Mouse (Mus musculus): ENCODE measurements around the gene Alox12b. TPM values are rescaled to one million over a fixed set of nuclear protein-coding genes. Genes with fewer than 3 reads are reported as not detected.

Alox12b gene
- polyA plus RNA-seq, 1 experiment from 2014 or later = 0.36 TPM

DNA sequence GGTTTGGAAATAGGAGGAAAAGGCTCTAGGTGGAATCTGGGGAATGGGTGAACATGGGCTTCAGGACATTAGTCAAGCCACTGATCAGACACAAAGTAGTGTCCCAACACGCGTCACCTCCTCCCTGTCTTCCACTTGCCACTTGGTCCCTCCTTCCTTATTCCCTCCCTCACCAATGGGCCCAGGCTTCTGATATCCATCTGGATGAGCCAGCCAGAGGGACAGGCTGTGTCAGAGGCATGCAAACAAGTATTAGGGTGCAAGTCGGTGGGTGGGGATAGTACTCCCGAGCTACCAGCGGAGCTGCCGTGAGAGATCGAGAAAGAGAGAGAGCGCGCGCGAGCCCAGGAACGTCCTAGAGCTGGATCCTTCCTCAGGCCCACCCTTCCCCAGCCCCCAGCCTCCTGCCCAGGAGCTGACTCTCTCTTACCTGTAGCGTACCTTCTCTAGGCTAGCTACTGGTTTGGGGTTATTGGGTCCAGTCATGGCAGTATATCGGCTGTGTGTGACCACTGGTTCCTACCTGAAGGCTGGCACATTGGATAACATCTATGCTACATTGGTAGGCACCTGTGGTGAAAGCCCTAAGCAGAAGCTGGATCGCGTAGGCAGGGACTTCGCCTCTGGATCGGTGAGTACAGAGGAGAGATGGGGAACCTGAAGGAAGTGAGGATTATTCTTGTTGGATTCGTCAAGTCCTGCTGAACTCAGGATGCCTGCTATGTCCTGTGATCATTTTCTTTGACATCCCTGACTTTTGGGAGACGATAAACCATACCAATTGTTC, 30.7 kb upstream of the Alox12b start:
- no peak for TF ChIP-seq CTCF (IDR thresholded peaks at IDR 0.05; ENCODE audit: low read depth)
- Histone ChIP-seq H3K27me3 (ENCODE audit: insufficient read depth, low read length) (no peaks in the 10 kb centered on the region), H3K36me3 (ENCODE audit: insufficient read depth, low read length) (no peaks in the 10 kb centered on the region), H3K4me3 (replicated peaks; ENCODE audit: low read depth, low read length) (peak overlapping the region; percentile 52), H3K9me3 (replicated peaks; ENCODE audit: low read length) (no peaks in the 10 kb centered on the region), H3K4me1 (replicated peaks; ENCODE audit: insufficient read depth, low read length) (peaks cover 3% of the 10 kb centered on the region; the same call in 1 of the 2 replicates), H3K9ac (ENCODE audit: low read depth, low read length) (peak overlapping the region; percentile 54; the same call in 1 of the 2 replicates), H3K4me2 (ENCODE audit: low read length) (peak overlapping the region; percentile 69), H3K27ac (peak overlapping the region; percentile 78)
- no peak for DNase-seq (ENCODE audit: low spot score)
- ATAC-seq (replicated peaks; ENCODE audit: low FRiP score, low read depth) = no peak
- 14% methylated on average over 20 of the region's 20 CpGs for WGBS

DNA sequence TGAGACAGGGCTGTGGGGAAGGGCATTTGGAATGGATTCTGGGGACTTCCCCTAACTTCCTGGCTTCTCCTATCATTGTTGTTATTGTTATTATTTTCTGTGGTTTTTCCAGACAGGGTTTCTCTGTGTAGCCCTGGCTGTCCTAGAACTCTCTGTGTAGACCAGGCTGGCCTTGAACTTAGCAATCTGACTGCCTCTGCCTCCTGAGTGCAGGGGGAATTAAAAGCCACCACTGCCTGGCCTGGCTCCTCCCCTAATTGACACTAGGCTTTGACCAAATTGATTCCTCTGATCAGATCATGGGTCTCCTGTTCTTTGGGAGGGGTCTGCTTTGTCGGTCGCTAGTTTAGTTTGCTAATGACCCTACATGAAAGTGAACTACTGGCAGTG, 30.1 kb upstream of the Alox12b start:
- ATAC-seq (replicated peaks; ENCODE audit: low FRiP score, low read depth) (no peak), DNase-seq (ENCODE audit: low spot score) (no peak)
- no peak overlapping the region for H3K27ac ChIP-seq
- TF ChIP-seq CTCF (IDR thresholded peaks at IDR 0.05; ENCODE audit: low read depth) = no peak
- H3K4me3 ChIP-seq (replicated peaks; ENCODE audit: low read depth, low read length) = no peak overlapping the region
- 0 out of 2 replicates have a peak, but pooled peaks cover under 1% of the 10 kb centered on the region for H3K4me1 ChIP-seq (replicated peaks; ENCODE audit: insufficient read depth, low read length)
- no peaks in the 10 kb centered on the region for H3K27me3 ChIP-seq (ENCODE audit: insufficient read depth, low read length)
- no peaks in the 10 kb centered on the region for H3K36me3 ChIP-seq (ENCODE audit: insufficient read depth, low read length)
- H3K9ac ChIP-seq (ENCODE audit: low read depth, low read length) = no peak overlapping the region
- peak overlapping the region; percentile 69; the same call in 1 of the 2 replicates for H3K4me2 ChIP-seq (ENCODE audit: low read length)
- H3K9me3 ChIP-seq (replicated peaks; ENCODE audit: low read length) = no peaks in the 10 kb centered on the region
- WGBS = 44% methylated on average over 2 of the region's 2 CpGs

DNA sequence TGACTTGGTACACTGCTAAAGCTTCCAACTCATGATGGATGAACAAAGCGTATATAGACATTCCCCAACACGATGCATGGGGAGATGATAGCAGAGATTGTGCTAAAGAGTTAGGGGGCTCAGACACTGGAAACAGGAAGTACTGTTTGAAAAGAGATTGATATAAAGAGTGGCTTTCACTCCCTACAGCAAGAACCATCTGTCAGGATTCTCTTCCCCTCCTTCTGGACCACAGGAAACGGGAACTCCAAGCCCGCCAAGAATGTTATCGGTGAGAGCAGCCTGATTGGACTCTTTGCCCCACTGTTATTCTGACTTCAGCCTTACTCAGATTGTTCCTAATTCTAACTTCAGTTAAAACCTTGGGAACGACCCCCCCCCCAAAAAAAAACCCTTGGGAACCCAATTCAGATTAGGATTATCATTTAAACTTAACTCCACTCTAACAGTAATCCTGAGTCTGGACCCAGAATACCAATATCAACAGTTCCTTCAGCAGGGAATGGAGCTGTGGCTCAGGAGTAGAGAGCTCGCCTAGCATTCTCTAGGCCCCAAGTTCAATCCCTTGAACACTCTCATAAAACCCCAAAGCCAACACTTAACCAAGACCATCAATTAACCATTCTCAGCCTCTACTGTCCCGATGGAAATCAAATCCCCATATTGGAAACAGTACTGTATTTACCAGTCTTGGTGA, 28.2 kb upstream of the Alox12b start:
- Histone ChIP-seq H3K27ac (no peak overlapping the region), H3K27me3 (ENCODE audit: insufficient read depth, low read length) (no peaks in the 10 kb centered on the region), H3K36me3 (ENCODE audit: insufficient read depth, low read length) (no peaks in the 10 kb centered on the region), H3K4me1 (replicated peaks; ENCODE audit: insufficient read depth, low read length) (no peaks in the 10 kb centered on the region), H3K4me3 (replicated peaks; ENCODE audit: low read depth, low read length) (no peak overlapping the region), H3K9ac (ENCODE audit: low read depth, low read length) (no peak overlapping the region), H3K4me2 (ENCODE audit: low read length) (no peak overlapping the region), H3K9me3 (replicated peaks; ENCODE audit: low read length) (no peaks in the 10 kb centered on the region)
- no peak for ATAC-seq (replicated peaks; ENCODE audit: low FRiP score, low read depth)
- 71% methylated on average over 8 of the region's 8 CpGs for whole genome bisulfite sequencing
- DNase-seq (ENCODE audit: low spot score) = no peak
- TF ChIP-seq CTCF (IDR thresholded peaks at IDR 0.05; ENCODE audit: low read depth) = no peak

DNA sequence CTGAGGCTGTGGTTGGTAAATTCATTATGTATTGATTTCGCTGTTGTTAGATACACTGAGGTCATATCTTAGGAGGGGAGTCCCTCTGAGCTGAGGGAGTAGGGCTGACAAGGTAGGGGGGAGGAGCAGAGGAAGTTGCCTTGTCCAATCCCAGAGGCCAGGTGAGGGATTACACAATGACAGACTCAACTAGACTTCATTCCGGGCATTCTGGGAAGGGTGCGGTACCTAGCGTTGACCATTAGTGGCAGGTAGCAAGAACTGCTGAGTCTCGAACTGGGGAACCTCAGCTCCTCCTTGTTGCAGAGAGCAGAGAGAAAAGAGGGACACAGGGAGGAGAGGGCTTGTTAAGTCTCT, 23.2 kb upstream of the Alox12b start:
- Histone ChIP-seq H3K9me3 (replicated peaks; ENCODE audit: low read length) (no peaks in the 10 kb centered on the region), H3K36me3 (ENCODE audit: insufficient read depth, low read length) (no peaks in the 10 kb centered on the region), H3K4me3 (replicated peaks; ENCODE audit: low read depth, low read length) (no peak overlapping the region), H3K27me3 (ENCODE audit: insufficient read depth, low read length) (no peaks in the 10 kb centered on the region), H3K27ac (no peak overlapping the region), H3K4me2 (ENCODE audit: low read length) (peak overlapping the region; percentile 65), H3K9ac (ENCODE audit: low read depth, low read length) (peak overlapping the region; percentile 55; the same call in 1 of the 2 replicates), H3K4me1 (replicated peaks; ENCODE audit: insufficient read depth, low read length) (no peaks in the 10 kb centered on the region)
- WGBS = 22% methylated on average over 5 of the region's 5 CpGs
- TF ChIP-seq CTCF (IDR thresholded peaks at IDR 0.05; ENCODE audit: low read depth) = no peak
- DNase-seq (ENCODE audit: low spot score) = no peak
- ATAC-seq (replicated peaks; ENCODE audit: low FRiP score, low read depth) = peak; percentile 41; the same call in 1 of the 2 replicates

DNA sequence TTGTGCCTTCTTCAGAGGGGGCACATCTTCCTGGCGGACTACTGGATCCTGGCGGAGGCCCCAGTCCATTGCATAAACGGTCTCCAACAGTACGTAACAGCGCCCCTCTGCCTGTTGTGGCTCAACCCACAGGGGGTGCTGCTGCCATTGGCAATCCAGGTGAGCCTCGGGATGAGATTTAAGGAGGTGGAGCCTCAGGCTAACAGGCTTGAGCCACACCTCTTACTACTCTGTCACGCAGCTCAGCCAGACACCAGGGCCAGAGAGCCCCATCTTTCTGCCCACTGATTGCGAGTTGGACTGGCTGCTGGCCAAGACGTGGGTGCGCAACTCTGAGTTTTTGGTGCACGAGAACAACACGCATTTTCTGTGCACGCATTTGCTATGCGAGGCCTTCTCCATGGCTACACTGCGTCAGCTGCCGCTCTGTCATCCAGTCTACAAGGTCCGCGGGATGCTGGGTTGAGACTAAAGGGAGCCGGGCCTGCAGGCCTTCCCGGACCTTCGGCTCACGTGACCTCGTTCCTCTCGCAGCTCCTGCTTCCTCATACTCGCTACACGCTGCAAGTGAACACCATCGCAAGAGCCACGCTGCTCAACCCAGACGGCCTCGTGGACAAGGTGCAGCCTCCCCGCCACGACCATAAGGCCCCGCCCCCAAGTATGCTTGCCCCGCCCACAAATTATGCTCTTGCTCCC, 22.7 kb upstream of the Alox12b start:
- no peaks in the 10 kb centered on the region for H3K9me3 ChIP-seq (replicated peaks; ENCODE audit: low read length)
- no peaks in the 10 kb centered on the region for H3K27me3 ChIP-seq (ENCODE audit: insufficient read depth, low read length)
- DNase-seq (ENCODE audit: low spot score) (peak; percentile 79), ATAC-seq (replicated peaks; ENCODE audit: low FRiP score, low read depth) (peak; percentile 69)
- peak overlapping the region; percentile 55 for H3K9ac ChIP-seq (ENCODE audit: low read depth, low read length)
- H3K27ac ChIP-seq = no peak overlapping the region
- 2% methylated on average over 34 of the region's 34 CpGs for WGBS
- no peaks in the 10 kb centered on the region for H3K4me1 ChIP-seq (replicated peaks; ENCODE audit: insufficient read depth, low read length)
- H3K4me2 ChIP-seq (ENCODE audit: low read length) = peak overlapping the region; percentile 65
- TF ChIP-seq CTCF (IDR thresholded peaks at IDR 0.05; ENCODE audit: low read depth) = peak; percentile 74
- peak overlapping the region; percentile 35 for H3K4me3 ChIP-seq (replicated peaks; ENCODE audit: low read depth, low read length)
- no peaks in the 10 kb centered on the region for H3K36me3 ChIP-seq (ENCODE audit: insufficient read depth, low read length)

DNA sequence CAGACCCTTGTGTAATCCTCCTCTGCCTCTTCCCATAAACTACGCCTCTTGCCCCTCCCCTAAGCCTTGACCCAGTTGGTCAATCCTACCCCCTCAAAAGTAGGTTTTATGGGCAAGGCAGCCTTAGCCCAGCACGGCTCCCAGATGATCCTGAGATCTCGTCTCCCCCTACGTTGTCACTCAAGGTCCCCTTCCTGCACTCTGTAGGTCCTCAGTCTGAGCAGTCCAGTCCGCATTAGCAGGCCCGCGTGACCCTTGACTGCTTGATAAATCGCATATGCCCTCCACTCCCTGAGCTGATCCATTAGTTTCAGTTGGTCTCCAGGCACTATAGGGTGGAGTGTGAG, 22.2 kb upstream of the Alox12b start:
- DNase-seq (ENCODE audit: low spot score) (no peak), ATAC-seq (replicated peaks; ENCODE audit: low FRiP score, low read depth) (no peak; the same call in 1 of the 2 replicates)
- 32% methylated on average over 8 of the region's 8 CpGs for WGBS
- no peaks in the 10 kb centered on the region for H3K27me3 ChIP-seq (ENCODE audit: insufficient read depth, low read length)
- H3K4me1 ChIP-seq (replicated peaks; ENCODE audit: insufficient read depth, low read length) = no peaks in the 10 kb centered on the region
- peak overlapping the region; percentile 35 for H3K4me3 ChIP-seq (replicated peaks; ENCODE audit: low read depth, low read length)
- no peaks in the 10 kb centered on the region for H3K36me3 ChIP-seq (ENCODE audit: insufficient read depth, low read length)
- no peaks in the 10 kb centered on the region for H3K9me3 ChIP-seq (replicated peaks; ENCODE audit: low read length)
- TF ChIP-seq CTCF (IDR thresholded peaks at IDR 0.05; ENCODE audit: low read depth) = no peak
- H3K9ac ChIP-seq (ENCODE audit: low read depth, low read length) = peak overlapping the region; percentile 55
- H3K4me2 ChIP-seq (ENCODE audit: low read length) = peak overlapping the region; percentile 65
- no peak overlapping the region for H3K27ac ChIP-seq
